Mouse (Mus musculus) MEL (cell line): Measurements from ENCODE around the gene Acsl3. TPM values are rescaled to one million over a fixed set of nuclear protein-coding genes. Genes with fewer than 3 reads are reported as not detected.

Source experiments
- DNase-seq: peaks from one replicate; pipeline ENCODE4 v3.0.0; 2011; ENCODE audit warnings: low read depth, low spot score
- H3K27ac ChIP-seq: 2 replicates; pipeline ENCODE4 v1.5.1; 2012; ENCODE audit warnings: low read depth, mild to moderate bottlenecking, control low read depth, low read length, moderate library complexity; ENCODE audit not compliant: control insufficient read depth
- H3K27me3 ChIP-seq, 2 experiments: fragments of 150-350 bp in 1 of 2; sonication (generic) in 1 of 2; 2 replicates each; pipeline ENCODE4 v1.6.1; 2012; ENCODE audit warnings: low read length in 2 of 2, mild to moderate bottlenecking in 2 of 2, improper control_type of control experiment in 1 of 2, moderate library complexity in 1 of 2; ENCODE audit not compliant: insufficient read depth in 2 of 2, control insufficient read depth in 1 of 2
- H3K36me3 ChIP-seq, 2 experiments: 2 replicates each; pipeline ENCODE4 v1.6.1; 2012 to 2014; ENCODE audit warnings: low read length in 2 of 2, improper control_type of control experiment in 1 of 2, inconsistent platforms in 1 of 2, mild to moderate bottlenecking in 1 of 2; ENCODE audit not compliant: insufficient read depth in 2 of 2, control insufficient read depth in 1 of 2
- H3K4me1 ChIP-seq, 2 experiments: fragments of 150-350 bp in 1 of 2; sonication (generic) in 1 of 2; 2 replicates each; pipeline ENCODE4 v1.6.1; 2012; ENCODE audit warnings: low read length in 2 of 2, improper control_type of control experiment in 1 of 2, mild to moderate bottlenecking in 1 of 2; ENCODE audit not compliant: insufficient read depth in 2 of 2, control insufficient read depth in 1 of 2
- H3K4me3 ChIP-seq, 2 experiments: fragments of 150-350 bp in 1 of 2; sonication (generic) in 1 of 2; 2 replicates each; pipeline ENCODE4 v1.5.1; 2012; ENCODE audit warnings: low read depth in 2 of 2, low read length in 2 of 2, mild to moderate bottlenecking in 2 of 2, moderate library complexity in 2 of 2, control low read depth in 1 of 2, improper control_type of control experiment in 1 of 2; ENCODE audit not compliant: control insufficient read depth in 1 of 2, insufficient read depth in 1 of 2
- H3K79me2 ChIP-seq: 2 replicates; pipeline ENCODE4 v1.6.1; 2012; ENCODE audit warnings: mild to moderate bottlenecking, low read length, moderate library complexity; ENCODE audit not compliant: control insufficient read depth, poor library complexity, insufficient read depth
- H3K9ac ChIP-seq: 2 replicates; pipeline ENCODE4 v1.6.1; 2012; ENCODE audit warnings: low read depth, mild to moderate bottlenecking, control low read depth, low read length, moderate library complexity; ENCODE audit not compliant: control insufficient read depth, poor library complexity, severe bottlenecking
- H3K9me3 ChIP-seq: fragments of 150-350 bp; sonication (generic); replicated peaks from 2 replicates; pipeline ENCODE4 v1.6.1; 2012; ENCODE audit warnings: mild to moderate bottlenecking, low read length, improper control_type of control experiment, moderate library complexity; ENCODE audit not compliant: insufficient read depth
- CHD1 ChIP-seq: IDR thresholded peaks from 2 replicates; pipeline ENCODE4 v1.6.1; 2012; ENCODE audit warnings: low read depth, mild to moderate bottlenecking, inconsistent platforms, low read length, improper control_type of control experiment
- CTCF ChIP-seq, 3 experiments: IDR thresholded peaks in 2 of 3; conservative IDR thresholded peaks in 1 of 3; 2 replicates each; pipeline ENCODE4 v1.5.1; 2011 to 2012; ENCODE audit warnings: low read length in 3 of 3, low read depth in 2 of 3, mild to moderate bottlenecking in 2 of 3, improper control_type of control experiment in 1 of 3, inconsistent platforms in 1 of 3, mixed read lengths in 1 of 3, moderate library complexity in 1 of 3; ENCODE audit not compliant: control insufficient read depth in 1 of 3, insufficient read depth in 1 of 3, poor library complexity in 1 of 3, severe bottlenecking in 1 of 3
- ELF1 ChIP-seq: IDR thresholded peaks from 2 replicates; pipeline ENCODE4 v1.6.1; 2014; ENCODE audit warnings: low read depth, mild to moderate bottlenecking, inconsistent platforms, low read length, improper control_type of control experiment, moderate library complexity
- GABPA ChIP-seq: IDR thresholded peaks from 2 replicates; pipeline ENCODE4 v1.6.1; 2012; ENCODE audit warnings: low read depth, mild to moderate bottlenecking, inconsistent platforms, low read length, improper control_type of control experiment, moderate library complexity
- HCFC1 ChIP-seq: IDR thresholded peaks from 2 replicates; pipeline ENCODE4 v1.6.1; 2012; ENCODE audit warnings: low read depth, mild to moderate bottlenecking, inconsistent platforms, low read length, improper control_type of control experiment, moderate library complexity
- MAX ChIP-seq: IDR thresholded peaks from 2 replicates; pipeline ENCODE4 v1.6.1; 2011; ENCODE audit warnings: low read length, improper control_type of control experiment
- MAZ ChIP-seq: IDR thresholded peaks from 2 replicates; pipeline ENCODE4 v1.6.1; 2012; ENCODE audit warnings: low read depth, mild to moderate bottlenecking, inconsistent platforms, low read length, improper control_type of control experiment
- MEF2A ChIP-seq: IDR thresholded peaks from 2 replicates; pipeline ENCODE4 v1.6.1; 2014; ENCODE audit warnings: low read depth, mild to moderate bottlenecking, inconsistent platforms, low read length, improper control_type of control experiment; ENCODE audit not compliant: poor library complexity, insufficient replicate concordance, severe bottlenecking; ENCODE audit errors: extremely low read depth
- MYB ChIP-seq: IDR thresholded peaks from 2 replicates; pipeline ENCODE4 v1.6.1; 2011; ENCODE audit warnings: mild to moderate bottlenecking, low read depth, low read length, improper control_type of control experiment
- POLR2A ChIP-seq, 2 experiments: IDR thresholded peaks; 2 replicates each; pipeline ENCODE4 v1.6.1; 2011 to 2012; ENCODE audit warnings: low read length in 2 of 2, mild to moderate bottlenecking in 2 of 2, control low read depth in 1 of 2, improper control_type of control experiment in 1 of 2, low read depth in 1 of 2, moderate library complexity in 1 of 2; ENCODE audit not compliant: control insufficient read depth in 1 of 2, insufficient read depth in 1 of 2, poor library complexity in 1 of 2
- RCOR1 ChIP-seq: IDR thresholded peaks from 2 replicates; pipeline ENCODE4 v1.6.1; 2012; ENCODE audit warnings: low read depth, mild to moderate bottlenecking, inconsistent platforms, low read length, improper control_type of control experiment
- SMC3 ChIP-seq: IDR thresholded peaks from 2 replicates; pipeline ENCODE4 v1.6.1; 2011; ENCODE audit warnings: low read depth, low read length, improper control_type of control experiment
- TAL1 ChIP-seq: IDR thresholded peaks from 2 replicates; pipeline ENCODE4 v1.6.1; 2012; ENCODE audit warnings: mild to moderate bottlenecking, inconsistent platforms, low read length, moderate library complexity, mixed read lengths
- ZC3H11A ChIP-seq: IDR thresholded peaks from 2 replicates; pipeline ENCODE4 v1.6.1; 2012; ENCODE audit warnings: low read depth, mild to moderate bottlenecking, inconsistent platforms, low read length, improper control_type of control experiment
- ZKSCAN1 ChIP-seq: IDR thresholded peaks from 2 replicates; pipeline ENCODE4 v1.6.1; 2012; ENCODE audit warnings: low read depth, mild to moderate bottlenecking, inconsistent platforms, low read length, improper control_type of control experiment, moderate library complexity
- polyA plus RNA-seq, 2 experiments: library from polyadenylated mRNA; stranded (reverse) in 1 of 2; unstranded in 1 of 2; fragments of >175 nt in 1 of 2; fragments of >200 nt in 1 of 2; gene quantifications; 2 replicates each; pipeline versions ENCODE4 v1.2.1 to v1.2.4; 2012; ENCODE audit warnings: low replicate concordance in 2 of 2, low read depth in 1 of 2; ENCODE audit not compliant: insufficient read length in 2 of 2, insufficient read depth in 1 of 2, missing spikeins in 1 of 2
- total RNA-seq: library from RNA; depleted of rRNA; stranded (reverse); fragments of 300-350 nt; gene quantifications from 2 replicates; pipeline ENCODE4 v1.2.3, GENCODE M21; 2012

Gene Acsl3
- total and polyA plus RNA-seq, 3 experiments = 32.9 to 38.9 TPM; not detected in 1

- H3K36me3 ChIP-seq = peaks cover 0 to 2% of the 10 kb centered on the region in 2 experiments
- DNase-seq = no peak
- no peaks in the 10 kb centered on the region for H3K79me2 ChIP-seq
These were observed 24.7 kb downstream of the Acsl3 start for GRCm38 (mm10) chr1:78682291-78682690.

GRCm38 (mm10) chr1:78684128-78684527, 26.5 kb downstream of the Acsl3 start:
- no peak for DNase-seq
- H3K4me3 ChIP-seq = no peak overlapping the region
- H3K36me3 ChIP-seq = peaks cover 0 to 2% of the 10 kb centered on the region in 2 experiments
- no peaks in the 10 kb centered on the region for H3K79me2 ChIP-seq
- no peaks in the 10 kb centered on the region for H3K9me3 ChIP-seq
- H3K27me3 ChIP-seq = no peaks in the 10 kb centered on the region
- no peak for TF ChIP-seq POLR2A (IDR thresholded peaks at IDR 0.05; ENCODE audit: control insufficient read depth in 1 of 2, insufficient read depth in 1 of 2, low read depth in 1 of 2, low read length in 2 of 2, poor library complexity in 1 of 2)
- TF ChIP-seq GABPA = no peak
- no peak for TF ChIP-seq ELF1
- no peak for TF ChIP-seq TAL1
- TF ChIP-seq SMC3 = no peak
- no peak for TF ChIP-seq MYB
- TF ChIP-seq MAZ = no peak
- TF ChIP-seq CHD1 = no peak
- no peak for TF ChIP-seq ZC3H11A
- TF ChIP-seq MAX = no peak
- no peak overlapping the region for H3K9ac ChIP-seq
- H3K4me1 ChIP-seq = no peaks in the 10 kb centered on the region
- no peak overlapping the region for H3K27ac ChIP-seq

More at GRCm38 (mm10) chr1:78682291-78682690, 24.7 kb downstream of the Acsl3 start:
- Histone ChIP-seq H3K27me3 (no peaks in the 10 kb centered on the region), H3K9me3 (no peaks in the 10 kb centered on the region), H3K4me1 (no peaks in the 10 kb centered on the region), H3K27ac (no peak overlapping the region), H3K9ac (no peak overlapping the region), H3K4me3 (no peak overlapping the region)
- TF ChIP-seq CHD1 (no peak), RCOR1 (no peak), ZKSCAN1 (no peak), SMC3 (no peak), MEF2A (no peak), TAL1 (no peak), MYB (no peak), HCFC1 (no peak)
- TF ChIP-seq, all 39 proteins: peak for 0

GRCm38 (mm10) chr1:78686872-78687271, 29.2 kb downstream of the Acsl3 start:
- H3K9me3 ChIP-seq = no peaks in the 10 kb centered on the region
- H3K36me3 ChIP-seq = peaks cover 2% of the 10 kb centered on the region in 2 experiments; a peak in 2 of 4 replicates
- peak; percentile 40 for DNase-seq
- no peaks in the 10 kb centered on the region for H3K79me2 ChIP-seq
- no peaks in the 10 kb centered on the region for H3K27me3 ChIP-seq
- no peak for TF ChIP-seq MYB
- TF ChIP-seq SMC3 = peak; percentile 35
- TF ChIP-seq CTCF (IDR thresholded peaks at IDR 0.05 in 2 of 3, conservative IDR thresholded peaks at IDR 0.05 in 1 of 3; ENCODE audit: control insufficient read depth in 1 of 3, insufficient read depth in 1 of 3, low read depth in 2 of 3, low read length in 3 of 3, poor library complexity in 1 of 3, severe bottlenecking in 1 of 3) = peak; percentile 27 to 46 (median 44)
- TF ChIP-seq, all 39 proteins: peak for 2
- H3K4me3 ChIP-seq = no peak overlapping the region
- H3K4me1 ChIP-seq = no peaks in the 10 kb centered on the region
- no peak overlapping the region for H3K27ac ChIP-seq
- H3K9ac ChIP-seq = no peak overlapping the region
